Mouse (Mus musculus): Measurements from ENCODE around the gene Cnot3. TPM values are rescaled to one million over a fixed set of nuclear protein-coding genes. Genes with fewer than 3 reads are reported as not detected.
"Not testable (repeated sequence)": the region's sequence is repeated elsewhere in the genome, so short reads cannot be mapped to it uniquely, and the experiment has no call there.

Gene Cnot3
- total RNA-seq, 4 experiments from 2014 or later = 44.9 to 57.8 (median 51.0) TPM

DNA sequence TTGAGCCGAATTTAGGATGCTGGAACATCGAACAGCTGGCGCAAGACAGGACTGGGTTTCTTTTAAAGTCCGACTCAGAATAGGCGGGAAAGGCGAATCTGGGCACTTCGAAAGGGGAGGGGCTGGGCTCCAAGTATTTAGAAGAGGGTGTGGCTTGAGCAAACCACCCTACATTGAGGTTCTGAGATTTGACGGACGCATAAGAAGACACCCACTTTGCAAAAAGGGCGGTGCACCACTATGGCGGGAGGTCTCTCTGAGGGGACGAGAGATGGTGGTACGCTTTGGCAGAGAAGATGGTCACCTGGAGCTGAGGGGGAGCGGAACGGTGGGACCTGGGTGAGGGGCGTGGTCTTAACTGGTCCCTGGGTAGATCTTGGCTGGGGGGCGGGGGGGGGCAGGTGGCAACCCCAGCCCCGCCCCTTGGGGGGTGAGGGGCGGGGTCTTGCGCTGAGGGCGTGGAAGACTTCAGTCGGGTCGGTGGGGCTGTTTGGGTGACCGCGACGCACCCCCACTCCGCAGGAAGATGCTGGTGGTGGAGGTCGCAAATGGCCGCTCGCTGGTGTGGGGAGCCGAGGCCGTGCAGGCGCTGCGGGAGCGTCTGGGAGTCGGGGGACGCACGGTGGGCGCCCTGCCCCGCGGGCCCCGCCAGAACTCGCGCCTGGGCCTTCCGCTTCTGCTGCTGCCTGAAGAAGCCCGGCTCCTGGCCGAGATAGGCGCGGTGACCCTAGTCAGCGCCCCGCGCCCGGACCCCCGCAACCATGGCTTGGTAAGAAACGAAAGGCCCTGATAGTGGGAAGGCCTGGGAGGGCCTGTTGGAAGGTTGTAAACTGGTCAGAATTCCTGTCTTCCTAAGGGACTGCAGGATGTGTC is 49.2 kb downstream of the Cnot3 start:
- DNase-seq (ENCODE audit: low spot score in 2 of 2) = peak in 1 of 2 experiments; percentile 65

DNA sequence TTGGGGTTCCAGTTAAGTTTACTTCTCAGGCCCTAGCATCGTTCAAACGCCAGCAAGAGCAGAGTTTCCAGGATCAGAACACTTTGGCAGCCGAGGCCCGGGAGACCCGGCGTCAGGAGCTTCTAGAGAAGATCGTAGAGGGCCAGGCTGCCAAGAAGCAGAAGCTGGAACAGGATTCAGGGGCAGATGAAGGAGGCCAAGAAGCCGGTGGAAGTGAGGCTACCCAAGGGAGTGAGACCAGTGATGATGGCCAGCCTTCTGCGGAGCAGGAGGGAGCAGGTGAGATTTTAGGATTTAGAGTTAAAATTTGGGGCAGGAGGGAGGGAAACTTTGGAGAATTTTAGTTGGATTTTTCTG is 49.9 kb downstream of the Cnot3 start:
- DNase-seq (ENCODE audit: low spot score in 2 of 2) = not testable (repeated sequence)

DNA sequence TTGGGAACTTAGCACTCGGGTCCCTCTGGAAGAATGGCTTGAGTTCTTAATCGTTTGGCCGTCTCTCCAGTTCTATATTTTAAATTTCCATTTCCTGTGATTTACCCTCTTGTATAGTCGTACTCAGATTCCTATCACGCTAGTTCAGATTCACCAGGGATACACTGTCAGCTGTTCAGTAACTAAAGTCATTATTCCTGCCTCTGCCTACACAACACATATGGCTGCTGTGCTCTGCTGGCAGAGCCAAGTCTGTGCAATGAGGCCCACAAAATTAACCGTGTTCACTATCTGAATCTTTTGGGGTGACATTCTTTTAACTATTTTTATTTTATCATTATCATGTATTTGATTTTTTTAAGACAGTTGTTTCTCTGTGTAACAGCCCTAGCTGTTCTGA is 53.4 kb downstream of the Cnot3 start:
- no peak for DNase-seq (ENCODE audit: low spot score in 2 of 2)

DNA sequence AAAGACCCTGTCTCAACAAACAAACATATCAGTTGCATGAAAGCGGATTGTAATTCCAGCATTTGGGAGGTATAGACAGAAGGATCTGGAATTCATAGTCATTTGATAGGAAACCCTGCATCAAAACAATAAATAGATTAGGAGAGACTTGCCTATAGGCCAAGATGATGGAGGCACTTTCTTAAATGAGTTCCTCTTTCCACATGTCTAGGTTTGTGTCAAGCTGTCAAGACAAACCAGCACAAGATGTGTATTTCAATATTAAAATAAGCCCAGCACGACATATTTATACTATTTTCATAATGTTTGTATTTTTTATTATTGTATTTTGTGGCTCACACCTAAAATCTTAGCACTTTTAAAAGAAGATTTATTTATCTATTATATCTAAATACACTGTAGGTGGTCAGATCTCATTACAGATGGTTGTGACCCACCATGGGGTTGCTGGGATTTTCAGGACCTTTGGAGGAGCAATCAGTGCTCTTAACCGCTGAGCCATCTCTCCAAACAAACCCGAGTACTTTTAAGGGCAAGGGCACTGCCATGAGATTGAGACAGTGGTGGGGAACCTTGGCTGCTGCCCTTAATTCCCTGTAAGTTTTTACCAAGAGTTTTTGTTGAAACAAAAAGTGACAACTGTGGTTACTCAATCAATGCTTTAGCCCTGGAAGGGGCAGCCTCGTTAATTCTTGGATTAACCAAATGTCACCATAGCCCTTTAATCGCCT is 58.2 kb downstream of the Cnot3 start:
- DNase-seq (ENCODE audit: low spot score in 2 of 2) = no peak

DNA sequence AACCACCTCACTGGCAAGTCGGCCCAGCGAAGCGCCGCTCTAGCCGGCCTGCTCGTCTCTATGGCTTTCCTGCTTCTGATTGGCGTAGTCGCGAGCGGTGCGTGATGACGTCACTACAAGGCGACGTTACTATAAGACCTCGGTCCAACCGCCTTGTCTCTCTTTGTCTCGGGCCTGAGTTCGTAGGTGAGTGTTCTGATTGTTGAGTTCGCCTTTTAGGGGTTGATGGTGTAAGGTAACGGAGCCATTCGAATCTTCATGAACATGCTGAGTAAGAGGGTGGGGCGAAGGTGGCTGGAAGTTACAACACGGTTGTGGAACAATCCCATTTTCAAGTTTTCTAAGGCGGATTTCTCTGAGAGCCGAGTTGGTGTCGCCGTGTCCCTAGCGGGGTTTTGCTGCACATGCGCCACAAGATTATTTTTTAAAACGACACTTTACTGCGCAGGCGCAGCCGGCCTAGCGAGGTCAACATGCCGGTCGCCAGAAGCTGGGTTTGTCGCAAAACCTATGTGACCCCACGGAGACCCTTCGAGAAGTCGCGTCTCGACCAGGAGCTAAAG is 58.9 kb downstream of the Cnot3 start, which contains the start of gene Rps9:
Gene Rps9, plus strand, starts transcription at position 115 of the 563 bp plus-strand sequence.
- peak; percentile 96 to 98 for DNase-seq (ENCODE audit: low spot score in 2 of 2)

DNA sequence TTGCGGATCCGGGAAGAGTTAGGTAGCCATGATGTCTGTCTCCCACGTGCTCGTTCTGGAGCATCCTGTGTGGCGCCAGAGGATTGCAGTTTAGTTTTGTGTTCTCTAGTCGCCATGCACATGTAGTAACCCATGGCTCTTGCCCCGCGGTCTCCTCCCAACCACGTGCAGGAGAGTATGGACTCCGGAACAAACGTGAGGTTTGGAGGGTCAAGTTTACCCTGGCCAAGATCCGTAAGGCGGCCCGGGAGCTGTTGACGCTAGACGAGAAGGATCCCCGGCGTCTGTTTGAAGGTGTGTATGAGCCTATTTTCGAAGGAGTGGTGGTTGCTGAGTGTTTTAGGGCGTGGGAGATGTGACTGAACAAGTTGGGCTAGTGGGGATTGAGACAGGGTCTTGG is 59.4 kb downstream of the Cnot3 start:
- no peak for DNase-seq (ENCODE audit: low spot score in 2 of 2)

DNA sequence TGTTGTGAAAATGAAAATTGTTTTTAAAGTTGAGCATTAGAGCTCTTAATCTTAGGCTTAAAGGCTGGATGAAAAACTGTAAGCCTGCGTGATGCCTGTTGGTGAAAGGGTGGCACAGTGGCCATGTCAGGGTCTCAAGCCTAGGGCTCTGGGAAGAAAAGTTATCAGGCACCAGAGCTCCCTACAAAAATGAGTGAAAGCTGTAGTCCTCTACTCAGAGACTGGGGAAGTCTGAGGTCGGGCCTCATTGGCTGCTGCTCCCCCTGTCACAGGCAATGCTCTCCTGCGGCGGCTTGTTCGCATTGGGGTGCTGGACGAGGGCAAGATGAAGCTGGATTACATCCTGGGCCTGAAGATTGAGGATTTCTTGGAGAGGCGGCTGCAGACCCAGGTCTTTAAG is 60.4 kb downstream of the Cnot3 start:
- DNase-seq (ENCODE audit: low spot score in 2 of 2) = not testable (repeated sequence)

DNA sequence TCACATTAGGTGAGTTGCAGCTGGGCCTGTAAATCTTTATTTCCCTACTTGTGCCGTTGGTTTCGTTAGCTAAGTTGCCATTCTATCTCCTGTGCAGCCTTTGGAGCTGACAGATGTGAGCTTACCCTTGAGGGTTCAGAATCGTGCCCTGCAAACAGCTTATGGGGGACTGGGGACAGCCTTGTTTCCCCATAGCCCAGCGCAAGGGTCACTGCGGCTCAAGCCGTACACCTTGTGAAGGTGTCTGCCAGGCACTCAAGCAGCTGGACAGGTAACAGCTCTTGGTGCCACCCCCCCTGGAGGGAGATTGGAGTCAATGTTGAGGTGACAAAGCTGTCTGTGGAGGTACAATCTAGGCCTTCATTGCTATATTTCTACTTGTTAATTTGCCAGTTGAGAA is 60.8 kb downstream of the Cnot3 start:
- DNase-seq (ENCODE audit: low spot score in 2 of 2) = no peak

DNA sequence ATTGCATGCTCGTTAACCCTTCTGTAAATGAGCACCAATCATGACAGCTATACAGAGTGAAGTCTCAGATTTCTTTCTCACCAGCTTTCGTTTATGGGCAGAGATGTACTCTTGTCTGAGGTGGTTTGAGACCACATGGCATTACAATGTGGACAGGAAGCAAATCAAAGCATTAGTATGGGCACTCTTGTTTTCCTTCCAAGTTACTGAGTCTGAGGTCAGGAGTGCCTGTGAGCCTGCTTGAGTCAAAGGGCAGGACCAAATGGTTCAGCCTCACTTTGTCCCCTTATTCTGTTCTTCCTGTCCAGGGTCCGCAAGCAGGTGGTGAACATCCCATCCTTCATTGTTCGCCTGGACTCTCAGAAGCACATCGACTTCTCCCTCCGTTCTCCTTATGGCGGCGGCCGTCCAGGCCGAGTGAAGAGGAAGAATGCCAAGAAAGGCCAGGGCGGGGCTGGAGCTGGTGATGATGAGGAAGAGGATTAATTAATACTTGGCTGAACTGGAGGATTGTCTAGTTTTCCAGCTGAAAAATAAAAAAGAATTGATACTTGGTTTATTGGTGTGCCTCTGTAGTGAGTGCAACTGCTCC is 61.4 kb downstream of the Cnot3 start:
- DNase-seq (ENCODE audit: low spot score in 2 of 2) = no peak

DNA sequence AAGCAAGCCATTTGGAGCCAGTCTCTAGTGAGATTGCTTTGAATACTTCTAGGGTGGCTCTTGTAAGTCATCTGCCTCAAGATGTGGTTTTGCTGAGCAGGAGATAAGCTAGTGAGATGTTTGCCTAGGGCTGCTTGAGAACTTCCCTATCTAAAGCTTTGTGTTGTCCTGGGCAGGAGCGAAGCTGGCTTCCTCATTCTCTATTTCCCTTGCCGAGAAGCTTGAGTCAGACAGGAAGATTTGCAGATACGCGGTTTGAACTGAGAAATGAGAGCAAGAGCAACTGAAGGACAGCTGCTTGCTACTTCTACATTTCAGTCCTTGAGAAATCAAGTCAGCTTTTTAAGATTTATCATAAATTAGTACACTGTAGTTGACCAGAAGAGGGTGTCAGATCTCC is 62.0 kb downstream of the Cnot3 start:
- no peak for DNase-seq (ENCODE audit: low spot score in 2 of 2)

DNA sequence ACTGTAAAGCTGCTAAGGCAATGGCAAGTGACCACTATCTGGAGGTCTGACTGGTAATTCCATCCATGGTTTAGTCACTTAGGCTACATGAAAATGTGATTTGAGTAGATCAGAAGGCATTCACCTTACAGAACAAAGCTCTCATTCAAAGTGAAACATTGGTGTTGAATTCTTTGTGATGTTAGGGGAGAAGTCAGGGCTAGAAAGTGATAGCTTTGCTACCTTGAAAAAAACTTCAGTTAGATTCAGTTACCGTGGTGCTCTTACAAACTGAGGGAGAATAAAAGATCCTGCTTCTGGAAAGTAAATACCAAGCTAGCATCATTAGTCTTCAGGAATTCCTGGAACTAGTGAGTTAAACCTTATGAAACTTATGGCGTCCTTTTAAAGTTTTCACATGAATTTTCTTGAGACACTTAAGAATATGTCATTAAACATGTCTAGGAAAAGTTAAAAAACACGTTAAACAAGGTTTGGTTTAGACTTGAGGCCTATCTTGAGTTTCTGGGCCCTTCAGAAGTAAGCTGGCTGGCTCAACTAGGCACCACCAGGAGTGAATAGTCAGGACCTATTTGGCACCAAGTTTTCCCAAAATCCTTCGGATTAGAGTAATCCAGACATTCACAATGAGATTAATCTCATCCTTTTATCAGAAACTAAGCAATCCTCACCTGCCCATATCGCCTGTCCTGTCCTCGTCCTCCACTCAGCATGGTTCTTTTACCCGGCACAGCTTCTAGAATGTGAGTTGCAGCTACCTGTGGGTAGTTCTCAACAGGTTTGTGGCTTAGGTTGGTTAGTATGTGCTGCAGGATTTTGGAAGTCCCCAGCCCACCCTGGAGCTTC is 62.7 kb downstream of the Cnot3 start:
- no peak for DNase-seq (ENCODE audit: low spot score in 2 of 2)

DNA sequence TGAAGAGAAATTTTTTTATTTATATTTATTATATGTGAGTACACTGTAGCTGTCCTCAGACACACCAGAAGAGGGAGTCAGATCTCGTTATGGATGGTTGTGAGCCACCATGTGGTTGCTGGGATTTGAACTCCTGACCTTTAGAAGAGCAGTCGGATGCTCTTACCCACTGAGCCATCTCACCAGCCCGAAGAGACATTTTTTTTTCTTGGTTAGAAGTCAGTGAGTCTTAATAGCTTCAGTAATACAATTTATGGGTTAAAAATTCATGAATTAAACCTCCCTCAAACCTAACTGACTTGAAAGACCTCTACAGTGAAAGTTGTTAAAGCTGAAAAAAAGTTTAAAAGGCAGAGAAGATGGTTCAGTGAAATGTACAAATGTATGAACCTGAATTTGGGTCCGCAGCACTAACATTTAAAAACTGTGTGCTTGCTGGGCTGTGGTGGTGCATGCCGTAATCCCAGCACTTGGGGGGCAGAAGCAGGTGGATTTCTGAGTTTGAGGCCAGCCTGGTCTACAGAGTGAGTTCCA is 63.4 kb downstream of the Cnot3 start:
- not testable (repeated sequence) for DNase-seq (ENCODE audit: low spot score in 2 of 2)

DNA sequence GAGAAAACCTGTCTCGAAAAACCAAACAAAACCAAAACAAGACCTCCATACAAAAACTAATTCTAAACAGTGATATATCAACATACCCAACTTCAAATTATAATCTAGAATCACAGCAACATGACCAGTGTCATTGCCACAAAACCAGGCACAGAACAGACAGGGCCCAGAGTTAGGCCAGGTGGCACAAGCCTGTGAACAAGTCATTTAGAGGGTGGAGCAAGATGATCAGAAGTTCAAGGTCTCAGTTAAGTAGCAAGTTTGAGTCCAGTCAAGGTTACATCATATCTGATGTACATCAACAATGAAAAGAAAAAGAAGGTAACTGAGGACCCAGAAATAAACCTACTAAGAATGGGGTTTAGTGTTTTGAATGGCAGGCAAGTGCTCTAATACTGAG is 63.9 kb downstream of the Cnot3 start:
- DNase-seq (ENCODE audit: low spot score in 2 of 2) = no peak

Small RNAs within 50 kb of the gene (microRNA-seq; reads per million reads assigned to microRNA genes)
- 4.8 to 6.0 reads per million in 2 experiments for gene Mir3572

Other genes with a start within 250 kb of the Cnot3 start
- gene Cacng6, start 221.1 kb upstream of the Cnot3 start, total RNA-seq (2022) = 1 to 10 TPM; 1.0 to 2.5 (median 1.9) TPM
- not detected for gene Tarm1, start 142.6 kb upstream of the Cnot3 start, total RNA-seq (2022)
- gene Oscar, start 29.1 kb upstream of the Cnot3 start, total RNA-seq (2022) = 1 to 10 TPM in 1 of 4 experiments, under 1 TPM in 3; 0.46 to 1.1 (median 0.67) TPM
- 100 to 1,000 TPM; 580 to 641 (median 617) TPM for gene Ndufa3, start 27.9 kb upstream of the Cnot3 start, total RNA-seq (2022)
- gene Tfpt, start 15.3 kb upstream of the Cnot3 start, total RNA-seq (2022) = 10 to 100 TPM; 36.8 to 46.7 (median 42.9) TPM
- gene Prpf31, start 15.3 kb upstream of the Cnot3 start, total RNA-seq (2022) = 10 to 100 TPM; 50.4 to 59.8 (median 55.2) TPM
- 1 to 10 TPM; 5.7 to 7.6 (median 5.8) TPM for gene Leng1, start 20.6 kb downstream of the Cnot3 start, total RNA-seq (2022)
- gene Tmc4, start 32.3 kb downstream of the Cnot3 start, total RNA-seq (2022) = 1 to 10 TPM; 3.7 to 7.7 (median 7.1) TPM
- gene Tsen34, start 47.6 kb downstream of the Cnot3 start, total RNA-seq (2022) = 10 to 100 TPM; 90.2 to 97.5 (median 95.3) TPM
- 100 to 1,000 TPM; 211 to 222 (median 220) TPM for gene Mboat7, start 48.3 kb downstream of the Cnot3 start, total RNA-seq (2022)
- 100 to 1,000 TPM; 334 to 440 (median 376) TPM for gene Rps9, start 58.7 kb downstream of the Cnot3 start, total RNA-seq (2022)
- gene Pirb, start 75.1 kb downstream of the Cnot3 start, total RNA-seq (2022) = under 1 TPM; 0.23 to 0.43 (median 0.31) TPM
- not detected for gene Gm15448, start 180.4 kb downstream of the Cnot3 start, total RNA-seq (2022)
- gene Pira2, start 199.8 kb downstream of the Cnot3 start, total RNA-seq (2022) = not detected